Mouse (Mus musculus): ENCODE measurements around the gene Glra2.

DNA sequence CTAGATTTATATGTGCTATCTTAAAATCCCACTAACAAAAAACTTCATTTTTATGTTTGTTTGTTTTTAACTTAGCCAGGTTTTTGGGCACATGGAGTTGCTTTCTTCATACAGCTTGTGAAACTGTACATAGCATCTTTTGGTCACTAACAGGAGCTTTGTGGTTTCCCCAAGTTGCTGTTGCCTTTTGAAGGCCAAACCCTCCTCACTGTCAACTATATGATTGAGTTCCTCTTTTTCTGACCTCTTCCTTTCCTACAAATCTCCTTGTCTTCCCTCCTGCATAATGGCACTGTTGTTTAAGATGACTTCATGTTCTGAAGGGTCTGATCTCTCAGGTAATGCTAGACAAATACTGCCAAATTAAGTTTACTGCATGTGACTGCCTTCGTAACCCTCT lies 170.6 kb downstream of the Glra2 start:
- no peak for TF ChIP-seq CTCF (IDR thresholded peaks at IDR 0.05)
- TF ChIP-seq POLR2A (IDR thresholded peaks at IDR 0.05; ENCODE audit: insufficient read depth, low read depth, low read length): no peak

Data from heart, adult 2 months (tissue).